Mouse (Mus musculus): ENCODE results near the gene Pard3b.

Pard3b gene

GRCm38 (mm10) chr1:61751008-61751407 lies 112.4 kb downstream of the Pard3b start:
- DNase-seq (ENCODE audit: low read depth, low spot score) = no peak

DNA sequence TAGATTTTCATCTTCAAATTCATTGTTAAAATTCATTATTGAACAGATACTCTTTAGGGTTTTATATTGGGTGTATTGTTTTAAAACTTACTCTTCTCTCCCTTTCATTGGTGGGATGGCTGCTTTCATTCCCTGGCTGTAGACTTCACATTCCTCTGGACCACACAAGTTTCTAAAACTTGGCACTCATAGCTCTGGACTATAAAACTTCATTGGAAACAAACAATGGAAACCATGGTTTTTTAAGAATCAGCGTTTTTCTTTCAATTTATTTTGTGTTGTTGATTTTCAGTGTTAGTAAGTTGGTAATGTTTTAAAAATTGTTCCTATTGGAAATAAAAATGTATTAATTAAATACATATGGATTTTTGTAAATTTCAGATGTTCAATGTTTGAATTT lies 118.1 kb downstream of the Pard3b start:
- DNase-seq (ENCODE audit: low read depth, low spot score) = no peak

DNA sequence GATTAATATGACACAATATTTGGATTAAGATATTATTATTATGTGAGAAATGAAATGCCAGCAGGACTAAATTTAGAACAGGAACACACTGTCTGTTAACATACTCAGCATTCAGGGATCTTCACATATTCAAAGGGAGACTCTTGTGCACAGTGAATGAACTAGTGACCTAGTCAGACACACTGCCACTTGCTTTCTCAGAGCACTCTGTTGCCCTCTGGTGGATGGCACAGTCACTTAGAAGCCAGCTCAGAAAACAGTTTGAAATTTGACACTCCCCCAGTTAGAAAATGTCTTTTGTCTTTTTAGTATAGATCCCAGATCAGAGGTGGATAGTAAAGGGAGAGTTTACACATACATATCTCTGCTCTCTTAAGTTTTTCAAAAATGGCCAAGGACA lies 132.6 kb downstream of the Pard3b start:
- peak; percentile 53 for DNase-seq (ENCODE audit: low read depth, low spot score)

DNA sequence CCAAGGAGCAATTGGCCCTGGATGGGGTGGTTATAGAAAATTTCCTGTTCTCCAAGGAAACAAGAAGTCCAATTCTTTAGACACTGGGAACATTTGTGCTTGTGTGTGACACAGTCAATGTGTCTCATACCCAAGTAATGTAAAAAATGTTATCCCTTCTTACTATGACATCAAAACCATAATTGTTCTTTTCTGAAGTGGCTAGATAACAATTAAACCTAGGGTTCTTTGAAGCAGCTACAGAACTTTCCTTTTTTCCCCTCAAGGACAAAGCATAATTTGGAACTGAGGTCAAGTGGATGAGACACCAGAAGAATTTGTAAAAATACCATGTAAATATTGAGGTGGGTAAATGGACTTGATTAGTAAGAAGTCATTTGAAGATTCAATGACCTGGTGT lies 140.1 kb downstream of the Pard3b start:
- no peak for DNase-seq (ENCODE audit: low read depth, low spot score)

GRCm38 (mm10) chr1:61779906-61780305 lies 141.3 kb downstream of the Pard3b start:
- DNase-seq (ENCODE audit: low read depth, low spot score) = no peak

GRCm38 (mm10) chr1:61796296-61796695 lies 157.7 kb downstream of the Pard3b start:
- no peak for DNase-seq (ENCODE audit: low read depth, low spot score)

DNA sequence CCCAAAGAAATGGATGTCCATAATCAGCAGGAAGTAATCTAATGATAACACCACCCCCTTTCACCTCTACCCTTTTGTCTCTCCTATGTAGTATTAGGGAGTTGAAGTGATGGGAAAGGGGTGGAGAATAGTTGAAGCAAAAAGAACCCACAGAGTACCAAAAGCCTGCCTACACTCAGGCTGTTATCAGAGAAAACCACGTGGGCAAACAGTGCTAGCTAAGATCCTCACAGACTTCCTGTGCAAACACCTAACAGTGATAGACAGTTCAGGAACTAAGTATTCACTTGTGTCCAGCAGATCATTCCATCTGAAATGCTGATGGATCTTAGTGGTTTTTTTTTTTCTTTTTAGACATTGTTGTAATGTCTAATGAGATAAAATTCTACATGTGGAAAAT lies 181.6 kb downstream of the Pard3b start:
- no peak for DNase-seq (ENCODE audit: low read depth, low spot score)

DNA sequence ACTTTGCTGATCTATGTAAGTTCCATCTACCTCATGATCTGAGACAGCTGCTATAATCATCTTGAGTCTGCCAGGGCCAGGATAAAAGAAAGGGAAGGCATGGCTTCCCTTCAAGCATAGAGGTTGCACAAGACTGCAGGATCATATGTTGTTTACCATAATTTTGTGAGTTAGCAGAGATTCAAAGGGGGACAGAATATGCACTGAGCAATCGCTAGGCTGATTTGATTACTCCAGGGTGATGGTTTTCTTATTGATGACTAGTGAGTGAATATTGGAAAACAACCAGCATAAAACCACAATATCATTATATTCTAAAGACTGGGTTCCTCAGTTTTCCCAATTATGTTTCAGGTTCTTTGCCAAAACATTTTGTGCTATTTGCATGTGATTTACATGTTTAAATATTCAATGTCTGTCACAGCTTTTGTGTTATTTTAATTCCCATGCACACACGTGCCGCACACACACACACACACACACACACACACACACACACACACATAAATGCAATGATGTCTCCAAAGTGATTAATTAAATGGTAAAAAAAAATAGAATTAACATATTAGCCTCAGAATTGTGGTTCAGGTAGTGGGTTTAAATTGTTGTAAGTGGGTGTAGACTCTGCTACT lies 187.1 kb downstream of the Pard3b start:
- DNase-seq (ENCODE audit: low read depth, low spot score) = no peak

GRCm38 (mm10) chr1:61837006-61837544 lies 198.5 kb downstream of the Pard3b start:
- DNase-seq (ENCODE audit: low read depth, low spot score) = no peak

DNA sequence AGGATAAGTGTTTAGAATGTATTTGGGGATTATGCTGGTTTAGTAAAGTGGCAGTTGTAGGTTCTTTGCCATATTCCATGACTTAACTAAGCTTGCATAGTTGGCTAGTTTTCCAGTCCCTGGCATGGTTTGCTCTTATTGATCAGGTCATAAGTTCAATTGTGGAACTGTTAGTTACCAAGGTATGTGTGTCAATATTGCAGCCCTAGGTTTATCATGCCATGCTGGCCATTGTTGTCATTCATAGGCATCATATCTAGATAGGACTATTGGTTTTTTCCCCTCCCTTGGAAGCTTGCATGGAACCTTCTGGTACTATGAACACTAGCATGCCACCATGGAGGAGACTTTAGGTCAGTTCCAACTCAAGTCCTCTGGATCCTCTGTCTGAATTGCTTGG lies 208.0 kb downstream of the Pard3b start:
- DNase-seq (ENCODE audit: low read depth, low spot score) = no peak

GRCm38 (mm10) chr1:61849029-61849714 lies 210.5 kb downstream of the Pard3b start:
- DNase-seq (ENCODE audit: low read depth, low spot score) = no peak

- no peak for DNase-seq (ENCODE audit: low read depth, low spot score)
Measured at GRCm38 (mm10) chr1:61850471-61850870, 211.8 kb downstream of the Pard3b start.

DNA sequence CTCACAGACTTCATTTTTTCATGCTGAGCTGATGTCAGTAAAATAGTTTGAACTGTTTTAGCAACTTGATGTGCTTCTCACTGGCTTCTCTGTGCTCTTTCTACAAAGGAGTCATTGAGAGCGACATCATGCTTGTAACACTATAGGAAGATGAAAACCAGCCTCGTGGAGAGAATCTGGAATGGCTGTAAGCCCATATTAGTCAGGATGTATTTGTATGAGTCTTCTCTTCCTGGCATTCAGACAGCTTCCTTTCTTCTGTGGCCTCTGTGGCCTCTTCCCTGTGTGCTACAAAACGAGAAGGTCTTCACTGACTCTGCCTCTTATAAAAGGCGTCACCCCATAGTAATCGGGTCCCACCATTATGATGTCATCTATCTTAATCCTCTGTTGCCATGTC lies 212.6 kb downstream of the Pard3b start:
- DNase-seq (ENCODE audit: low read depth, low spot score) = no peak

GRCm38 (mm10) chr1:61867286-61868082 lies 228.9 kb downstream of the Pard3b start:
- no peak for DNase-seq (ENCODE audit: low read depth, low spot score)

DNA sequence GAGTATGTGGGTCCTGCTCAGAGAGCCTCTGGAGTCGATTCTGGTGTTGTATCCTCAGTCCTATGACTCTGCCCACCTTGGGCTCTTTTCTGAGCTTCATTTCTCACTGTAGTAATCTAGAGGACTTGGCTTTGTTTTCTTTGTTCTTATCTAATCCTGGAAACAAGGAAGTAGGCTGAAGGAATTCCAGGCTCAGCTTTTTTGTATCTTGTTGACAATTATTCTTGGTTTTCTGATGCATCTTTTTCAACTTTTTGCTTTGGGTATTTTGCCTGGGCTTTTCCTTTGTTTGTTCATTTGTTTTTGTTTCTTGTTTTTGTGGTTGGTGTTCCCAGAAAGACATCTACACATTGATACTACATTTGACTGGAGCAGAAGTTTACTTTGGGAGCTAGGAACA lies 236.3 kb downstream of the Pard3b start:
- no peak for DNase-seq (ENCODE audit: low read depth, low spot score)

DNA sequence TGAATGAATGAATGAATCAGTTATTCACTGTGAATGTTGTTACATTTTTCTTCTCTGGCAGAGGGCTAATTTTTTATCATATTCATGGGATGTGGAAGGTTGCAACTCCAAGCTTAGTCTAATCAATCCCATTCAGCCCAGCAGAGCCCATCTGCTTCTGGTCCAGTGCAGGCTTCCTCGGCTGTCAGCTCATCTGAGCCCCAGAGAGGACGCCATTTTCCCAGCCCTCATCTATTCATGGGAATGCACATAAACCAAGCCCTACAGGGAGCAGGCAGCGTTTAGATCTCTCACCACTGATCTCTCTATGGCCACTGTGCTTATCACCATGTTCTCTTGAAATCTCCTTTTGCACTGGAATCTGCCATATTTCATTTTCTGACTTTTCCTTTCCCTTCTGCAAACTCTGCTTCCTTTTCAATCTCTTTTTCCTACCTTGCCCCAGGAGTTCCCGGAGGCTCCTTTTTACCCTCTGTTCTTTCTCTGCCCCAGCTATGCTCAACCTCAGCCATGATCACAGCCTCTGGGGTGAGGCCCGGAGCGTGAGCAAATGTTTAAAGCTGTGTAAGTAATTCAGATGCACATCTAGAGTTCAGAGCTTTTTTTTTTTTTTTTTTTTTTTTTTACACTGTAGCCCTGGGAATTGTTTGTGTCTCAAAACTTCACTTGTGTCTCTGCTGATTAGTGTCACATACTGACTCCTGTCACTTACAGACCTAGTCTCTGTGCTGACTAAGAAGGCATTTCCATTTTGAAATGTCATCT lies 241.3 kb downstream of the Pard3b start:
- DNase-seq (ENCODE audit: low read depth, low spot score) = no peak

GRCm38 (mm10) chr1:61896048-61896447 lies 257.4 kb downstream of the Pard3b start:
- DNase-seq (ENCODE audit: low read depth, low spot score) = peak; percentile 42

DNA sequence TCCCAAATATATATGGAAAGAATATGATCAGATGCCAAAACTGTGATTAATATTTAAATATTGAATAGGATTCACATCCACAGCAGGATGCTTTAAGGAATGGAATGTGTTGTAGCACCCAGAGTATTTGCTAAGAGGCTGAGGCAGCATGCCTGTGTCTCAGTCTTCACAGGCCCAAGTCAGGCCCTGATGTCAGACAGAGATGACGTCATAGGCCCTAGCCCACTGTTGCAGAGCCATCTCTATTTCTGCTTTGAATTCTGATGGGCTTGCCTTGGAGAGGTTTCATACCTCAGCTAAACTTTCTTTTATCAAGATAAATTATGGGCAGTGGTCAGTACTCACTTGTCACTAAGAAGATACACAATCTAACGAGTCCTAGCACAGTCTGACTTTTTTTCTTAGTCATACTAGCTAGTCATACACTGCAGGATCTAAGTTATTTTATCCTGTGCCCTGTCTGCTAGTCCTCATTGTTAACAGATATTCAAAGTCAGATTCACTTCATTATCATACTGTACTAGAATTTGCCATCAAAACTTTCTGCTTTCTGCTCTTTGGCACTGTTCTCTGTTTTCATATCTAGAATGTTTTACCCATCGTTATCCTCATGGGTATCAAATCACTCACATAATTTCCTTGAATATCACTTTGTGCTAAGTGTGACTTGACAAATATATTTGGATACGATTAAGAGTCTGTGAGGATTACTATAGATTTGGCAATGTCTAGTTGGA lies 264.8 kb downstream of the Pard3b start:
- DNase-seq (ENCODE audit: low read depth, low spot score) = no peak

GRCm38 (mm10) chr1:61904036-61904435 lies 265.4 kb downstream of the Pard3b start:
- DNase-seq (ENCODE audit: low read depth, low spot score) = peak; percentile 43

GRCm38 (mm10) chr1:61912931-61913330 lies 274.3 kb downstream of the Pard3b start:
- no peak for DNase-seq (ENCODE audit: low read depth, low spot score)

DNA sequence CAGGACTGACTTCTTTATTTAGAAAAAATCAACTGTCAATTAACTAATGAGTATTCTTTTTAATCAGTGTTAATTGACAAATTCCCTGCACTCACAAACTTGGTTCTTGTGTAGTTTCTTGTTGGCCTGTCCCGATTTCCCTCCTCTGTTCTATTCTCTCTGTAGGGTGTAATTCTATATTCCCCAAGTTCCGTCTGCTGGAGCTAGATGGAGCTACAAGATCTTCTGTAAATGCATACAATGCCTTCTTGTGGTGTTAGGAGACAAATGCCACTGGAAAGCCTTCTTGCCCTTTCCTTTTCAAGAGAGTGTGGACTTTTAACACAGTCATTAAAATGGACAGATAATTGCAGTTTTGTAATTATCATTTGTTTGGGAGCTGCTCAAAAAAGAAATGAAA lies 286.3 kb downstream of the Pard3b start:
- peak; percentile 8 for DNase-seq (ENCODE audit: low read depth, low spot score)

All from skeletal muscle tissue, adult 2 months (tissue).